Mouse (Mus musculus) midbrain, embryonic 14.5 days (tissue): ENCODE results near the gene Mylk. TPM values are rescaled to one million over a fixed set of nuclear protein-coding genes. Genes with fewer than 3 reads are reported as not detected.
A peak's percentile ranks its signal among the peaks of the same experiment; 100 is the strongest.

Source experiments
- ATAC-seq: fragments of 200-750 bp; cut with Nextera tagmentation; 2 replicates; pipeline ENCODE4 v1.8.0; 2017; ENCODE audit warnings: moderate number of reproducible peaks, moderate library complexity; ENCODE audit not compliant: low FRiP score, low TSS enrichment
- DNase-seq: peaks from one replicate; pipeline ENCODE4 v3.0.0-alpha.2; 2015
- H3K27ac ChIP-seq: fragments of 300-500 bp; sonication (generic); replicated peaks from 2 replicates; pipeline ENCODE4 v1.5.1; 2014; ENCODE audit warnings: mild to moderate bottlenecking, low read depth, low read length, moderate library complexity
- H3K27me3 ChIP-seq: fragments of 300-500 bp; sonication (generic); 2 replicates; pipeline ENCODE4 v1.6.1; 2014; ENCODE audit warnings: low read length, control low read depth, mixed read lengths; ENCODE audit not compliant: control insufficient read depth, insufficient read depth
- H3K36me3 ChIP-seq: fragments of 300-500 bp; sonication (generic); 2 replicates; pipeline ENCODE4 v1.6.1; 2014; ENCODE audit warnings: low read length, control low read depth; ENCODE audit not compliant: control insufficient read depth, insufficient read depth
- H3K4me1 ChIP-seq: fragments of 300-500 bp; sonication (generic); 2 replicates; pipeline ENCODE4 v1.6.1; 2014; ENCODE audit warnings: mild to moderate bottlenecking, antibody characterized with exemption, low read length, control low read depth; ENCODE audit not compliant: control insufficient read depth, insufficient read depth
- H3K4me2 ChIP-seq: fragments of 300-500 bp; sonication (generic); 2 replicates; pipeline ENCODE4 v1.6.1; 2014; ENCODE audit warnings: mild to moderate bottlenecking, low read length, moderate library complexity
- H3K4me3 ChIP-seq: fragments of 300-500 bp; sonication (generic); replicated peaks from 2 replicates; pipeline ENCODE4 v1.5.1; 2014; ENCODE audit warnings: low read depth, low read length
- H3K9ac ChIP-seq: fragments of 300-500 bp; sonication (generic); replicated peaks from 2 replicates; pipeline ENCODE4 v1.6.1; 2014; ENCODE audit warnings: mild to moderate bottlenecking, low read length, moderate library complexity
- H3K9me3 ChIP-seq: fragments of 300-500 bp; sonication (generic); 2 replicates; pipeline ENCODE4 v1.6.1; 2016; ENCODE audit warnings: low read length, control low read depth, mixed read lengths; ENCODE audit not compliant: control insufficient read depth
- WGBS: fragments of 180-500 bp; shearing (Covaris S2); extraction: QIAGEN DNeasy Blood & Tissue Kit; methylation state at CpG from one replicate; pipeline ENCODE4 v1.1.7; 2014; 5-methylcytosine and 5-hydroxymethylcytosine counted together
- polyA plus RNA-seq: library from polyadenylated mRNA; unstranded; fragments of >200 nt; fragmentation: Nextera tagmentation; extraction: Ambion mirVana; gene quantifications from 2 replicates; pipeline ENCODE4 v1.2.1, GENCODE M21; 2014

The Mylk gene
- polyA plus RNA-seq, 1 experiment from 2014 or later: 4.9 TPM

- ATAC-seq (no peak), DNase-seq (no peak)
- 82% methylated on average over 1 of the region's 1 CpGs for WGBS
These were observed 15.6 kb upstream of the Mylk start for GRCm38 (mm10) chr16:34729371-34729770.

GRCm38 (mm10) chr16:34738656-34739233 is 6.3 kb upstream of the Mylk start:
- Histone ChIP-seq H3K4me1 (no peaks in the 10 kb centered on the region), H3K36me3 (no peaks in the 10 kb centered on the region), H3K9ac (no peak overlapping the region), H3K27me3 (no peaks in the 10 kb centered on the region), H3K9me3 (no peaks in the 10 kb centered on the region), H3K4me3 (no peak overlapping the region), H3K27ac (no peak overlapping the region), H3K4me2 (no peak overlapping the region)
- 97% methylated on average over 4 of the region's 4 CpGs for WGBS
- ATAC-seq (no peak), DNase-seq (no peak)

More at GRCm38 (mm10) chr16:34729371-34729770, 15.6 kb upstream of the Mylk start:
- H3K9ac ChIP-seq: no peak overlapping the region
- no peaks in the 10 kb centered on the region for H3K27me3 ChIP-seq
- no peaks in the 10 kb centered on the region for H3K4me1 ChIP-seq
- H3K4me3 ChIP-seq: no peak overlapping the region
- H3K27ac ChIP-seq: no peak overlapping the region
- no peaks in the 10 kb centered on the region for H3K36me3 ChIP-seq
- H3K4me2 ChIP-seq: no peak overlapping the region
- H3K9me3 ChIP-seq: no peaks in the 10 kb centered on the region

GRCm38 (mm10) chr16:34742930-34743329 is 2.1 kb upstream of the Mylk start:
- Histone ChIP-seq H3K36me3 (no peaks in the 10 kb centered on the region), H3K9me3 (no peaks in the 10 kb centered on the region), H3K4me3 (no peak overlapping the region), H3K9ac (no peak overlapping the region), H3K4me2 (no peak overlapping the region), H3K27me3 (peaks cover 3% of the 10 kb centered on the region; the same call in 1 of the 2 replicates), H3K4me1 (peaks cover 7% of the 10 kb centered on the region), H3K27ac (no peak overlapping the region)
- no peak for DNase-seq
- no peak for ATAC-seq
- 62% methylated on average over 2 of the region's 2 CpGs for WGBS

- peak; percentile 54 for DNase-seq
- Histone ChIP-seq H3K36me3 (no peaks in the 10 kb centered on the region), H3K9ac (no peak overlapping the region), H3K4me3 (no peak overlapping the region), H3K27ac (no peak overlapping the region), H3K4me1 (peaks cover 14% of the 10 kb centered on the region), H3K27me3 (peaks cover 3% of the 10 kb centered on the region; the same call in 1 of the 2 replicates), H3K4me2 (no peak overlapping the region), H3K9me3 (no peaks in the 10 kb centered on the region)
- no peak for ATAC-seq
- 9% methylated on average over 11 of the region's 11 CpGs for WGBS
These were observed 3.2 kb downstream of the Mylk start for GRCm38 (mm10) chr16:34748081-34748720.

- no peak overlapping the region for H3K4me3 ChIP-seq
- no peaks in the 10 kb centered on the region for H3K9me3 ChIP-seq
- H3K36me3 ChIP-seq: no peaks in the 10 kb centered on the region
- no peak for ATAC-seq
- H3K9ac ChIP-seq: no peak overlapping the region
- H3K27me3 ChIP-seq: peaks cover 3% of the 10 kb centered on the region; the same call in 1 of the 2 replicates
- no peak overlapping the region for H3K27ac ChIP-seq
- H3K4me2 ChIP-seq: no peak overlapping the region
- WGBS: 62% methylated on average over 4 of the region's 4 CpGs
- H3K4me1 ChIP-seq: peaks cover 14% of the 10 kb centered on the region
- DNase-seq: no peak
These were observed 4.5 kb downstream of the Mylk start for GRCm38 (mm10) chr16:34749536-34749935.

GRCm38 (mm10) chr16:34752026-34752425 is 7.0 kb downstream of the Mylk start:
- no peak for ATAC-seq
- WGBS: 68% methylated on average over 3 of the region's 3 CpGs
- DNase-seq: no peak

GRCm38 (mm10) chr16:34752977-34753376 is 8.0 kb downstream of the Mylk start:
- peaks cover 7% of the 10 kb centered on the region for H3K4me1 ChIP-seq
- no peak overlapping the region for H3K27ac ChIP-seq
- 84% methylated on average over 3 of the region's 3 CpGs for WGBS
- no peaks in the 10 kb centered on the region for H3K9me3 ChIP-seq
- no peaks in the 10 kb centered on the region for H3K36me3 ChIP-seq
- no peak overlapping the region for H3K9ac ChIP-seq
- no peak for ATAC-seq
- H3K4me3 ChIP-seq: no peak overlapping the region
- no peaks in the 10 kb centered on the region; the same call in 1 of the 2 replicates for H3K27me3 ChIP-seq
- H3K4me2 ChIP-seq: no peak overlapping the region
- DNase-seq: no peak

More at GRCm38 (mm10) chr16:34752026-34752425, 7.0 kb downstream of the Mylk start:
- H3K4me2 ChIP-seq: no peak overlapping the region
- H3K27me3 ChIP-seq: peaks cover 2% of the 10 kb centered on the region; the same call in 1 of the 2 replicates
- no peak overlapping the region for H3K9ac ChIP-seq
- H3K36me3 ChIP-seq: no peaks in the 10 kb centered on the region
- no peak overlapping the region for H3K4me3 ChIP-seq
- H3K4me1 ChIP-seq: peaks cover 8% of the 10 kb centered on the region
- no peaks in the 10 kb centered on the region for H3K9me3 ChIP-seq
- H3K27ac ChIP-seq: no peak overlapping the region

GRCm38 (mm10) chr16:34756991-34757390 is 12.0 kb downstream of the Mylk start:
- Histone ChIP-seq H3K36me3 (no peaks in the 10 kb centered on the region), H3K4me2 (no peak overlapping the region), H3K4me1 (no peaks in the 10 kb centered on the region), H3K9ac (no peak overlapping the region), H3K27ac (no peak overlapping the region), H3K4me3 (no peak overlapping the region), H3K9me3 (no peaks in the 10 kb centered on the region), H3K27me3 (no peaks in the 10 kb centered on the region; the same call in 1 of the 2 replicates)
- no peak for ATAC-seq
- no peak for DNase-seq
- WGBS: 55% methylated on average over 7 of the region's 7 CpGs

GRCm38 (mm10) chr16:34758205-34758604 is 13.2 kb downstream of the Mylk start:
- H3K4me3 ChIP-seq: no peak overlapping the region
- DNase-seq: no peak
- no peak overlapping the region for H3K27ac ChIP-seq
- 40% methylated on average over 5 of the region's 5 CpGs for WGBS
- H3K36me3 ChIP-seq: no peaks in the 10 kb centered on the region
- no peaks in the 10 kb centered on the region for H3K9me3 ChIP-seq
- H3K4me2 ChIP-seq: no peak overlapping the region
- no peaks in the 10 kb centered on the region for H3K4me1 ChIP-seq
- no peak for ATAC-seq
- no peak overlapping the region for H3K9ac ChIP-seq
- H3K27me3 ChIP-seq: no peaks in the 10 kb centered on the region; the same call in 1 of the 2 replicates
